Mouse (Mus musculus): Measurements from ENCODE around the gene Exph5.

Exph5 gene

DNA sequence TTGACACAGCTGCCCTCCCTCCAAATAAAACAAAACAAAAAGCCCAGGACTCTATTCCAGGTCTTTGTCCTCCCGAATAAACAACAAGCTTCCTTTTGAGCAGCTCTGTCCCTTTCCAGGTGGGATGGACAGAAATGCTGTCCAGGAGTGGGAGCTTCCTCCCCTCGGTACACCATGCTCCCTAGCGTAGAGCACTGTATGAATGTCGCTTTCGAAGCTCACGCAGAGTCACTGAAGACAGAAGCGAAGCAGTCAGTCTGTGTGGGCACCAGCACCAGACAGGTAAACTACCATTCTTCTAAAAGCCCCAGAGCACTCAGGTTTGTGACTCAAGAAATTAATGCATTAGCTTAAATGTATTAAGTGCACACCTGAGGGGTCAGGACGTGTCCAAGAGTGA lies 20.2 kb downstream of the Exph5 start:
- DNase-seq = no peak

DNA sequence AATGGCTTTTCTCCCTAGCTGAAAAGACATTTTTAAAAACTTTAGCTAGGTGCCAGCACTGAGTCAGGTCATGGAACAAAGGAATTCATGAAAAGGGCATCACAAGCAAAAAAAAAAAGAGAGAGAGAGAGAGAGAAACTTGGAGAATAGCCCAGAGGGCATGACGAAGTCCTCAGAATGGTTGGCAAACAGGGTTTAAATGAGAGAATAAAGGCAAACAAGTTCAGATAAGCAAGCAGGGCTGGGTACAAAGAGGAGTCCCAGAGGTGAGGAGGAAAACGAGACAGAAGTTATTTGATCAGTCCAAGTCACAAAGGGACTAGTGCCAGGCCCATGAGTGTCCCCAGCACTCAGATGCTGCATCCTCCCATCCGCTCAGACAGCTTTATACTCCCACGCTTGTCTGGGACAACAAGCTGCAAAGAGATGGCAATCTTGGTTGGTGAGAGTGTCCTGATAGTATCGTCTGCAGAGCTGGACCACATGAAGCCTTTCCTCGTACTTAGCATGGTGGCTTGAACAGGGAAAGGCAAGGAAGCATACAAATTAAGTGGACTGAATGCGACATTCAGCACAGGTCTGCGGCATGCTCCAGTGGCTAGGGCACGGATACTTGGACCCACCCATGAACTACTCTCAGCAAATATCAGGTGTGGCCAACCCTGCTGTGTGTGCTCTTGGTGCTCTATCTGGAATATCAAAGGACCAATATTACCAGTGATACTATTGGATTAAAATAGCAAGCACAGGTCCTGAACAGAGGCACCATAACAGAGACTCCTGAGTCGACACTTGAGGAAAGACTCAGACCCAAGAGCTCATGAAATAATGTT lies 22.2 kb downstream of the Exph5 start:
- DNase-seq = no peak

DNA sequence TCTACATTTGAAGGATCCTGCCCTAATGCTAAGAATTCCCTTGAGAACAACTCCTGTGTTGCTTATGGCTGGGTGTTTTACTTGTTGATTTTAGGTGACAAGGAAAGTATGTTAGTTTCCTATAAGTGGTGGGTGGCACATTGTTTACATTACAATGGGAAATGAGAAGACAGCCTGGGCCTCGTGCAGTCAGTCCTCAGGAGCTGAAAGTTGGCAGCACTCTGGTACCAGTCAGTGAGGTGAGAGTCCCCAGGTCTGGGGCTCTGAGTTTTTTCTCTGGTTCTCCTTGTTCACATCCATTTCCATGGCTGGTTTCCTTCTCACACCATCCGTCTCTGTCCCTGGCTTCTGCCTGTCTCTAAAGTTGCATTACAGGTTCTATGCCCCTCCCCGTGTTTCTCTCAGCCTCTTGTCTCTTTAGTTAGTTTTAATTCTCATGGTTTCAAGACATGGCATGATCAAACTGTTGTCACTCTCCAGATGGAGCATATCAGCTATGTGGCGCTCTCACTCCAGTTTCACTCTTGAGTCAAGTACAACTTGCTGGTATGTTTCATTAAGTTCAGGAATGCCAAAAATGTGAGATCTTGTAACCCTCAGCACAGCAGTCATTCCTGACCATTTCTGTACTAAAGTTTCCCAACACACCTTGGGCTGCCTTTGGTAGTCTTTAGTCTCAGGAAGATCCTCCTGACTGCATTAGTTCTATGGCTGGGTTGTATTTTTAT lies 24.1 kb downstream of the Exph5 start:
- DNase-seq = peak; percentile 44 to 68

DNA sequence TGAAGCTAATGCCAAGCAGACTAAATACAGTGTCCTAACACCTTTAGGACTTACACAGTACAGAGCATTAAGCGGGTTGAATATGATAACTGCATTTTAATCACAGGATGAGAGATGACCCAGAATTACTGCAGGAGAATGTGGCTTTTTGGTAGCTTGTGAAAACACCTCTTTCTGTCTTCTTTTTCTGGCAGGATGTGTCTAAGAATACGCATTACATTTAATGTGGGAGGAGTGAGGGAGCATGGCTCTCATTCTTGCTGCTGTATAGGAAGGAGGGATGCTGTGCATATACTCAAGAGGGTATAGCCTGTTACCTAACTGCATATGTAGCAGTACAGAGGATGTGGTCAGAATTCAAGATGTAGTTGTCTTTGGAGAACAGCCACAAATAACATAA lies 26.7 kb downstream of the Exph5 start:
- no peak for DNase-seq

DNA sequence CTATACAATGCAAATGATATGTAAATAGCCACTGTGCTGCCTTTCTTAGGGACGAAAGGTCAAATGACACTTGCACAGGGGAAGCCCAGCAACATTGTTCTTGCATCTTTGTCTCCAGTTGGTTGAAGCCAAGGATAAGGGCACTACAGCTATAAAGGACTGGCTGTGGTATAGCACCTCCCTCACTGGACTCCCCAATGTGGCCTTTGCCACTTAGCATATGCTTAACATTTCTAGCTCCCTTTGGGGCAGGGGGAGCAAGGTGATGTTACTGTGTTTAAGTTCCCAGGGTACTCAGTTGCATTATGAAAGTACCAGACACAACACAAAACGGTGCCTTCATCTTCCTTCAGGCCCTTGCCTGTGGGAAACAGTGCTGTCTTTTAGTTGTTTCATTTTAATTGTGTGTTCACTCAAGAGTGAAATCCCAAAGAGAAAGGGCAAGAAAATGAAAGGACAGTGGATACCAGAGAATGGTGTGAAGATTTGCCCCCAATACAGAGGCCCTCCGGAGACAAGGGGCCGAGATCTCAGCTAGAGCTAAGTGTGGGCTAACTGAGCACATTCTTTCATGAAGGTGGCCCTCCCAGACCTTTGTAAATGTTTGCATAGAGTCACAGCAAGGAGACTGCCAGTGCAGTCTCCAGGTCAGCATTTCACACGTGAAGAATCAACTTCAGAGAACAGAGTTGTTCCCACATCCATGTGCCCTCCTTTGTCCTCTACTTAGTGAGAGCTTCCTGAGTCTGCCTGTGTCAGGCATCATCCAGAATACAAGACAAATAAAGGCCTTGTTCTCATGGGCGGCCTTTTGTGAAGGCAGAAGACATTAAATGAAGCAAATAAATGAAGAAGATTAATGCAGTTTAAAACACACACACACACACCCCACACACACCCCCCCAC lies 28.1 kb downstream of the Exph5 start:
- no peak for DNase-seq

DNA sequence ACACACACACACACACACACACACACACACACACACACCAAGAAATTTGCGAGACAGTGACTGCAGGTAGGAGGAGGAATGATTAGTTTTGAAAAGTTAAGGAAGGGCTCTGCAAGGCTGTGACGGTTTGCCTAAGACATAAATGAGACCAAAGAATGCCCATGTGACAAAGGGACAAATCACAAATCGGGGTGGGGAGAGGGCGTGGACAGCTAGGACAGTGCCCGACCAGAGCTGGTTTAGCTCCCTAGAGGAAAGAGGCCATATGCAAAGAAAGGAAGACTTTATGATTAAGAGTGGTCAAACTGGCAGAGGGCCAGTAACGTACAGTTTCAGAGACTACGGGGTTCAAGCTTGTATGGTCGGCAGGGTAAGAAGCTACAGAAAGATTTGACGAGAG lies 28.8 kb downstream of the Exph5 start:
- DNase-seq = no peak

DNA sequence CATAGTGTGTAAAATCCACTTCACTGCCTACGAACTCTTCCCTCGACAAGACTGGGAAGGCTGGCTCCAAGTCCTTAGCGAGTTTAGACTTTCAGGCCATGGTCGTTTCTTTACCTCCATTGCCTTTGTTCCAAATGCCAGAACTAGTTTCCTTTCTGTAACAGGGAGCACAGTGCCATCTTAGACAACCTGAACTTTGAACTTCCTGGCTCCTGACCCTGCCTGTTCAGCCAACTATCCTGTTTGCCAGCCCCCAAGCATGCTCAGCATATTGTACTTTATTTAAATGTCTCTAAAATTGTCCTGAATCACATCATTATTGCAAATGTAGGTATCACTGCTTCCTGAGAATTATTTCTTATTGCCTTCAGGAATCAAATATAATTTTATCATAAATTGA lies 32.0 kb downstream of the Exph5 start:
- peak; percentile 67 to 70 for DNase-seq

DNA sequence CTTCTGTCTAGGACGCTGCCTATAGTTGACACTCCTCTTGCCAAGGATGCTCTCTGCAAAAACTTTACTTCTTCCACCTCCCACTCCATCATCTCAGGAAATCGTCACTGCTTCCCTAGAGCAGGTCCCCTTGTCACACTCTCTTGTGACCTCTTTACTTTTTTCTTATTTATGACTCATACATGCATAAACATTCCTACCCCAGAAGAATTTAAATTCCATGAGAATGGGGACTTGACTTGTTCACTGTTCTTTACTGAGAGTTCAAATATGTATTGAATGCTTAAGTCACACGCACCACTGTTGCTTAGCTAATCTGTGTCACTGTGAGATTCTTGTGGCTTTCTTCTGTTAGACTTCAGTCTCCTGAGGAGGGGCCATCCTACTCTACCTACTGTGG lies 33.7 kb downstream of the Exph5 start:
- no peak for DNase-seq

DNA sequence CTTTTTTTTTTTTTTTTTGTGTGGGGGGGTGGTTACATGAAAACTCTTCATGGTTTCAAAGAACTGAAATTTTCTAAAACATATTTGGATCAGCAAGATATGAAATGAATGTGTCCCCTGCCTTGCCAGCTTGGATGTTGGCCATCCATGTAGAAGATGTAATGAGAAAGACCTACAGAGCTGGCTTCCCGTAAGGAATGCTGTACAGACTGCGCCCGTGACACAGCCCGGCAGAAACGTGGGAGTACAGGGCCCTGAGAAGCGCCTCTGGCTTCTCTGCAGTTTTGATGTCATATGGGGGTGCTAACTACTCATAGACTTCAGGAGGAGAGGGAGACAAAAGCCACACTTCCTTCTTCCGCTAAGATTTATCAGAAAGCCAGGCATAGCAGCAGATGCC lies 38.1 kb downstream of the Exph5 start:
- DNase-seq = no peak

DNA sequence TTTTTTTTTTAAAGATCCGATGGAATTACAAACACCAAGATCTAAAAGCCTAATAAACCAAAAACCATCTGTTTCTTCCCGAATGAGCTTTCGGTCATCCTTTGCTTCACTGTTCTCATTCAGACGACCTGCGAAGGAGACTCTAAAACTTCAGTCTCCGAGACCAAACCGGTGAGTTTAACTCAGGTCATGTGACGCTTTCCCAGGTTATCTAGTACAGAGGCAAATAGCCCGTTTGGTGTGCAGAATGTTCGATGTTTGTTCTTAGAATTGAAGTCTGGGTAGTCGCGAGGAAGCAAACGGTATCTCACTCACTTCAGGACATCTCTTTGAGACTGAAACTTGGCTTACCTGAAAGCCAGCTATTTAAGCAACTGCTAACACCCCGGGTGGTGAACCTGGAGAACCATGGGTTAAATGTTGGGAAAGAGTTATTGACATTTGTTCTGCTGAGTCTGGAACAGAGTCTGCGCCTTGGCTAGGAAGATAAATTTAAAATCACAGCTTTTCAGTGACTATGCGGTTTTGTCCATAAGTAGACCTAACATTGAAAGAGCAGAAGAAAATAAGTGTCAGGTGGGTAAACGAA lies 39.0 kb downstream of the Exph5 start:
- peak; percentile 27 to 34 for DNase-seq

DNA sequence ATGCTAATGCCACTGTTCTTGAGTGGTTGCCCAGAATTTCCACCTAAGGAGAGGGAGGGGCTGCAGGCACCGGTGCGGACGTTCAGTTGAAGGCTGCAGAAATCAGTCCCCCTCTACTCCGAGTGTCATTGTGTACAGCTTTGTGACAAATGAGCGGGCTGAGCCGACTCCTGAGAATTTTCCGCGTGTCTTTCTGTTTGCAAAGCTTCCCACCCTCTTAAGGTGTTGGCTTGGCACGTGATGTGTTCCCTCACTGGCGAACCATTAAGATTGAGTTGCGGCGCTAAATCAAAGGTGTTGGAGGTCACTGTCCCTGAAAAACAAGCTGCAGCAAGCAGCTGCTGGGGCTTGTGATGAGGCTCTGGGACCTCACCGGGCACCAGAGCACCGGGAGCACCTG lies 39.5 kb downstream of the Exph5 start:
- peak; percentile 72 to 77 for DNase-seq

DNA sequence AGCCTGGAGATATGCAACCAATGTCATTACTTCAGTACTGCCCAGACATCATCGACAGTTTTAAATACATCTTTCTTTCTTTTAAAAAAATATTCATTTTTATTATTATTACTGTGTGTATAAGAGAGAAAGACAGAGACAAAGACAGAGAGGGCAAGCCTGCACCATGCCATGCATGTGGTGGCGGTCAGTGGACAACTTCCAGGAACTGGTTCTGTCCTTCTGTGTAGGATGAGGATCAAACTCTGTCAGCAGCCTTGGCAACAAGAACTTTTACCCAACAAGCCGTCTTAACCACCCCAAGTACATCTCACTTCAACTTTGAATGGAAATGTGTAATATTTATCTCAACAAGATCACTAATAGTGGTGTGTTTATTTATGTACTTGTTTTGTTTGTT lies 40.5 kb downstream of the Exph5 start:
- no peak for DNase-seq

DNA sequence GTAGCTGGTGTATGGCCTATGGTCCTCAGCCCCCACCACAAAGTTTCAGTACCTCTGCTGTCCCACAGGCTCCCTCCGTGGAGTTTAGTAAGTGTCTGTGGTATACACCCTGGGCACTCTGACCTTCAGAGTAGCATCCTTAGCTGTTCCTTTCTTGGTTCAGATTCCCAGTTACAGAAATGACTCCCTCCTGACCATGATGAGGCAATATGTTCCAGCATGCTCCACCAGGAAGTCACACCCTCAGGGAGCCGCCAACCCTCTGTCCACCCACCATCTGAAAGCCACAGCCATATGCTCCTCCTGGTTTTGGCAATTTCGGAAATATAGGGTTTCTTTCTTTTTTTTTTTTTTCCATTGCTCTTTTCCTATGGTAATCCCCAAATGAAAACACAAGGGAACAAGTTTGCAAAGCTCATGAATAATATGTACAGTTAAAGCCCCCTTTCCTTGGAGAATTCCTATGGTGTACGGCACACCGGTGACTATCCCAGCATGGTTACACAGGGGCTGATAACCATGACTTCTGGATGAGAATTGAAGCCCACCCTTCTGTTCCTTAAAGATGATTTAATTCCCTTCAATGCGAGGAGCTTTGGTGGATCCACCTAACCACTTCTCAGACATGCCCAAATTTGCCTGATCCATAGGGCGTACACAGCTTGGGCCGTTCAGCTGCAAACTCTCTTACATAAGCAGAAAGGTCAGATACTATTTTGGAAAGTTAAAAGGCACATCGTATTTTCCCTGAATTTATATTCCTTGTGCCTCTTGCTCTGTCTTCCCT lies 43.4 kb downstream of the Exph5 start:
- DNase-seq = no peak

DNA sequence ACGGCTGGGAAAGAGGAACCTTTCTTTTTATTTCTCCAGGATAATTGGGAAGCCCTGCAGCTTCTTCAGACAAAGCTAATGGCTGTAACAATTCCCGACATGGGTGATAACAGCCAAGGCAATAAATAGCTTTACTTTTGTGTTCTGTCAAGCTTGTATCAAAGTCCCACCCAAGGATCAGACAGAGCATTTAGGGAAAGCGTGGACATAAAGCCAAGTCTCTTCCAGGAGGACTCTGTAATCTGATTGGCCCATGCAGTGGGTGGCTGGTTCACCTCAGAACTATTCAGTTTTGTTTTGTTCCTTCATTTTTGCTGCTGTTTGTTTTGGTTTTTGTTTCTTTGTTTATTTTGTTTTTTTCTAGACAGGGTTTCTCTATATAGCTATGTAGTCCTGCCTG lies 44.3 kb downstream of the Exph5 start:
- no peak for DNase-seq

DNA sequence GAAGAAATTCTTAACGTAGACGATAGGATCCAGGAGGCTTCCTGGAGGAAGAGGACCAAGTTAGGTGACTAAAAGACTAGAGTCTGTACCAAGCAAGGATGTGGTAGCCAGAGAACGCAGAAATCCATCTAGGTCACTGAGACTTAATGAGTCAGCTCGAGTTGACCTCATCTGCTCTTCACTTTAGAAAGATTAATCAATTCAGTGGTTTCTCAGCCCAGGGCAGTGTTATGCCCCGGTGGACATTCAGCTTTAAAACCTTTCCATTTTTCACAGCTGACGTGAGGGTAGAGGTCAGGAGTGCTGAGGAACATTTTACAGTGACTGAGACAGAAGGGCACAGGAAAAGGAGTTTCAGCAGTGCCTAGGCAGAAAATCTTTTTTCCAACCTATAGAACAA lies 44.9 kb downstream of the Exph5 start:
- DNase-seq = peak; percentile 37 to 65

DNA sequence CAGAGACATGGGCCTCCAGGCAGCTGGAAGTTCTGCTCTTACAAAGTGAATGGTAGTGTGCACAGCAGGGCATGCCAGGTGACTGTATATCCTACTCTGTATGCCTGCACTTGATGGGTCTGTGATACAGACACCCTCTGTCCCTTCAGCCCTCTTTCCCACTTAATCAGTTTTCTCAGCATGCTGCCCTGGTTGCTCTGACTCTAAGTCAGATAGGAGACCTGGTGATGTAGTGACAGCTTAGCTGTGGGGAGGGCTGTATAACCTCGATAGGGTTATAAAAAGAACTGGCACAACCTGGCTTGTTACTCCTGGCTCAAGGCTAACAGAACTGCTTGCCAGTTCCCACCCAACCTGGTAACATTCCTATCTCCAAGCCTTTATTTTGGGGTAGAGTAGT lies 47.7 kb downstream of the Exph5 start:
- no peak for DNase-seq

DNA sequence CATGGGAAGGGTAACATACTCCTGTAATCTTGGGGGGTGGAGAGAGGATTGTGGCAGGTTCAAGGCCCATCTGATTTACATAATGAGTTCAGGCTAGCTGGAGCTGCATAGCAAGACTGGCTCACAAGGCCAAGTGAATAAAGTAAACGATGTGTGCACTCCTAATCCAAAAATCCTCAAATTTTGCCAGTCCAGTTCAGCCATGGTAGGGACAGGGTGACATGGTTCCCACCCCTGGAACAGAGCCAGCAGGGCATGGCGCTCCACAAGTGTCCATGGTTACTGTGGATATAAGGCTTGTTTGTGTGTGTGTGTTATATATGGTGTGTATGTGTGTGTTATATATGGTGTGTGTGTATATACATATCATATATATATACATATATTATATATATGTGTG lies 48.9 kb downstream of the Exph5 start:
- DNase-seq = no peak

DNA sequence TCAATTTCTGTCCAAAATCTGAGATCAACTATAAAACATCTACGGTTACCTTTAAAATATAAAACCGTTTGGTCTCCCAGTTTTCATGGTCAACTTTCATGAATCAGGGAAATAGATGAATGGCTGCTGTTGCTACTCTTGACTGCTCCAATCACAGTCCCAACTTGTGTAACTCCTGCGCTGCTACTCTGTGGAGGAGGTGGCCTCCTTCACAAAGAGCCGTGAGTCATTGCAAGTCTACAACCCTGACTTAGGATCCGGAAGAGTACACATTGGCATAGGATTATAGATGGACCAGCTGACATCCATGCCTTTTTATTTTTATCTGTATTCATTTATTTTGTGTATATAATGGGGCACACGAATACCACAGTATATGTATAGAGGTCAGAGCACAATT lies 50.4 kb downstream of the Exph5 start:
- no peak for DNase-seq

DNA sequence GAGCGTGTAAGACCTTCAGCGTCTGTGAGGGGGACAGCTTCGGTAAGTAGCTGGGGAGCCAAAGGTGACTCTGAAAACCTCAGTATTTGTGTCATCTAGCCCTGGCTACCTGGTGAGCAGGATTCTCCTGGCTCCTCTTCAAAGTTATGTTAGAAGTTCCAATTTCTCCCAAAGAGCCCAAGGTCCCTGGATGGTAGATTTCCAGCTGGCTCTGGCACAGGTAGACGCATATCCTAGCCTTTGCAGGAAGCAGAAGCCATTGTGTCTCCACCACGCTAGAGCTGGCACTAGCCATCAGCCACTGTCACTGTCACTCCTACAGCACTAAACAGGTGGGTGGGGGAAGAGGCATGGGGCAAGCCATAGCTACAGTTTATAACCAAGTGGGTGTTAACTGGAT lies 51.7 kb downstream of the Exph5 start:
- no peak for DNase-seq

DNA sequence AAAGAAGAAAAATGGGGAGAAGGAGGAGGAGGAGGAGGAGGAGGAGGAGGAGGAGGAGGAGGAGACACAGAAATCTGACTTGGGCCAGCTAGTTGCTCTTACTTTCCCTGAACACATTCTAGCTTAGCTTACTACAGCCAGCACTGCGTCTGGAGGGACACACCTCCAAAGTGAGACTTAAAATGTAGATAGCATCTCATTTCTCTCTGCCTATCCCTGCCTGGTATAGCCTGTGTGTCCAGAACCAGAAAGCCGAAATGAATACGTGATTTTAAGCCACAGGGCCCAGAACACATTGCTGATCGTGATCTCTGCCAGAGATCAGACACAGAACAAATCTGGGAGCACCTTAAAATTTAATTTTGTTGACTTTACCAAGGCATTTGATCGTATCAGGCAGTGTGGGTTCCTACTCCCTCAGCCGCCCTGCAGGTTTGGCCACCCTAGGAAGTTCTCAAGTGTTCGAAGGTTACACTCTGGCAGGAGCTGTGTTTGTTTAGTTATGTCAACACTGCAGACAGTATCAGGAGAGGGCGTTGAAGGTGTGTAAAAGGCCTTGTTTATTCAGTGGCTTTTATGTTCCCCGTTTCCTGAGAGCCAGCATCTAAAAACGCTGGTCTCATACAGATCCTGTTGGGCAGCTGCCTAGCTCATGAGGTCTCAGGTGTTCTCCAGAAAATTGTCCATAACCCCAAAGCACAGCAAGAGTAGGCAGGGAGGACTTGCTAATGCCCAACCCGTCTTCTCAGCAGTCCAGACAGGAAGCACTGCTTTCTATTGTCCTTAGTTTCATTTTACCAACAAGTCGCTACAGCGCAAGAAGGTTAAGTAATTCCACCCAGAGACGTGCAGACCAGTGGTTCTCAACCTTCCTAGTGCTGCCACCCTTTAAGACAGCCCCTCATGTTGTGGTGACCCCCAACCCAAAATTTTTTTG lies 55.0 kb downstream of the Exph5 start:
- DNase-seq = peak in 1 of 2 experiments; percentile 38

DNA sequence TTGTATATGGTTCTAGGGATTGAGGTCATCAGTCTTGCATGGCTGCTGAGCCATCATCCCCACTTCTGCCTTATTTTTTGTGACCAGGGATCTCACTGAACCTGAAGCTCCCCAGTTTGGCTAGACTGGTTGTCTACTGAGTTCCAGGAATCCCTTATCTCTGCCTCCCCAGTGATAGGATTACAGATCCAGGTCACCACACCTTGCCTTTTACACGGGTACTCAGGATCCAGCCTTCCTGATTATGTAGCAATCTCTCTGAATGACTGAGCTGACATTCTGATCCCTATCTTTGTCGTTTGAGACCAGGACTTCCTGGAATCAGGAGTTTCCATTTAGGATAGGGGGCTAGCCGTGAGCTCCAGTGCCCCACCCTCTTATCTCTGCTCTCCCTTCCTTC lies 69.9 kb downstream of the Exph5 start:
- no peak for DNase-seq
